Mouse (Mus musculus) kidney, postnatal 0 days (tissue): ENCODE data around the gene Tgfbr3. TPM values are rescaled to one million over a fixed set of nuclear protein-coding genes. Genes with fewer than 3 reads are reported as not detected.

Experiments
- ATAC-seq: fragments of 200-750 bp; cut with Nextera tagmentation; replicated peaks from 2 replicates; pipeline ENCODE4 v1.8.0; 2017; ENCODE audit warnings: low read depth, moderate number of reproducible peaks, moderate TSS enrichment, moderate library complexity; ENCODE audit not compliant: low FRiP score
- DNase-seq: peaks from one replicate; pipeline ENCODE4 v3.0.0-alpha.2; 2016; ENCODE audit warnings: low spot score
- H3K27ac ChIP-seq: fragments of 300-500 bp; sonication (generic); 2 replicates; pipeline ENCODE4 v1.5.1; 2014; ENCODE audit warnings: mild to moderate bottlenecking
- H3K27me3 ChIP-seq: fragments of 300-500 bp; sonication (generic); 2 replicates; pipeline ENCODE4 v1.6.1; 2014; ENCODE audit warnings: low read length, mixed read lengths; ENCODE audit not compliant: insufficient read depth
- H3K36me3 ChIP-seq: fragments of 300-500 bp; sonication (generic); 2 replicates; pipeline ENCODE4 v1.6.1; 2014; ENCODE audit warnings: low read length, mixed read lengths; ENCODE audit not compliant: insufficient read depth
- H3K4me1 ChIP-seq: fragments of 300-500 bp; sonication (generic); replicated peaks from 2 replicates; pipeline ENCODE4 v1.6.1; 2014; ENCODE audit warnings: antibody characterized with exemption, low read length, mixed read lengths; ENCODE audit not compliant: insufficient read depth
- H3K4me2 ChIP-seq: fragments of 300-500 bp; sonication (generic); 2 replicates; pipeline ENCODE4 v1.6.1; 2014; ENCODE audit warnings: mild to moderate bottlenecking, low read length, moderate library complexity, mixed read lengths
- H3K4me3 ChIP-seq: fragments of 300-500 bp; sonication (generic); replicated peaks from 2 replicates; pipeline ENCODE4 v1.5.1; 2014; ENCODE audit warnings: low read depth, low read length
- H3K9ac ChIP-seq: fragments of 300-500 bp; sonication (generic); 2 replicates; pipeline ENCODE4 v1.6.1; 2014; ENCODE audit warnings: low read depth, low read length
- H3K9me3 ChIP-seq: fragments of 300-500 bp; sonication (generic); replicated peaks from 2 replicates; pipeline ENCODE4 v1.6.1; 2016; ENCODE audit warnings: low read length, inconsistent platforms, mixed read lengths
- CTCF ChIP-seq: IDR thresholded peaks from 2 replicates; pipeline ENCODE4 v1.5.1; 2016; ENCODE audit warnings: antibody characterized with exemption, low read depth, mild to moderate bottlenecking, moderate library complexity
- WGBS: fragments of 180-500 bp; shearing (Covaris S2); extraction: QIAGEN DNeasy Blood & Tissue Kit; methylation state at CpG from one replicate; pipeline ENCODE4 v1.1.7; 2014; 5-methylcytosine and 5-hydroxymethylcytosine counted together
- polyA plus RNA-seq: library from polyadenylated mRNA; unstranded; fragments of >200 nt; fragmentation: Nextera tagmentation; extraction: Ambion mirVana; gene quantifications from 2 replicates; pipeline ENCODE4 v1.2.1, GENCODE M21; 2015

Tgfbr3 gene
- polyA plus RNA-seq, 1 experiment from 2014 or later = 10.8 TPM

GRCm38 (mm10) chr5:107202801-107203559, 86.4 kb downstream of the Tgfbr3 start:
- H3K4me1 ChIP-seq = peaks cover 30% of the 10 kb centered on the region
- H3K27me3 ChIP-seq = no peaks in the 10 kb centered on the region
- H3K27ac ChIP-seq = peak overlapping the region; percentile 62
- no peak overlapping the region for H3K4me3 ChIP-seq
- no peaks in the 10 kb centered on the region for H3K9me3 ChIP-seq
- 0 out of 2 replicates have a peak overlapping the region, but pooled peaks have one; percentile 10 for H3K4me2 ChIP-seq
- no peak for TF ChIP-seq CTCF
- no peak for ATAC-seq
- no peak overlapping the region for H3K9ac ChIP-seq
- 27% methylated on average over 8 of the region's 8 CpGs for WGBS
- peak; percentile 74 for DNase-seq
- no peaks in the 10 kb centered on the region for H3K36me3 ChIP-seq

- Histone ChIP-seq H3K27me3 (no peaks in the 10 kb centered on the region), H3K36me3 (no peaks in the 10 kb centered on the region), H3K4me2 (no peak overlapping the region), H3K4me1 (peaks cover 25% of the 10 kb centered on the region), H3K9me3 (no peaks in the 10 kb centered on the region), H3K9ac (no peak overlapping the region), H3K27ac (no peak overlapping the region), H3K4me3 (no peak overlapping the region)
- WGBS = 66% methylated on average over 9 of the region's 9 CpGs
- DNase-seq (no peak), ATAC-seq (no peak)
- no peak for TF ChIP-seq CTCF
Observed at GRCm38 (mm10) chr5:107201509-107202182, 87.8 kb downstream of the Tgfbr3 start.

GRCm38 (mm10) chr5:107200853-107201341, 88.5 kb downstream of the Tgfbr3 start:
- H3K36me3 ChIP-seq = no peaks in the 10 kb centered on the region

GRCm38 (mm10) chr5:107200221-107200635, 89.2 kb downstream of the Tgfbr3 start:
- no peak for TF ChIP-seq CTCF
- H3K9me3 ChIP-seq = no peaks in the 10 kb centered on the region
- peak overlapping the region; percentile 72 for H3K27ac ChIP-seq
- peak; percentile 78 for DNase-seq
- H3K27me3 ChIP-seq = no peaks in the 10 kb centered on the region
- H3K9ac ChIP-seq = no peak overlapping the region
- H3K4me3 ChIP-seq = no peak overlapping the region
- no peaks in the 10 kb centered on the region for H3K36me3 ChIP-seq
- WGBS = 47% methylated on average over 10 of the region's 10 CpGs
- no peak overlapping the region for H3K4me2 ChIP-seq
- H3K4me1 ChIP-seq = peaks cover 25% of the 10 kb centered on the region
- peak; percentile 41; the same call in 1 of the 2 replicates for ATAC-seq

More at GRCm38 (mm10) chr5:107200853-107201341, 88.5 kb downstream of the Tgfbr3 start:
- ATAC-seq (no peak), DNase-seq (peak; percentile 81)
- WGBS = 40% methylated on average over 12 of the region's 12 CpGs
- H3K4me1 ChIP-seq = peaks cover 25% of the 10 kb centered on the region
- peak overlapping the region; percentile 72 for H3K27ac ChIP-seq
- no peaks in the 10 kb centered on the region for H3K9me3 ChIP-seq
- no peaks in the 10 kb centered on the region for H3K27me3 ChIP-seq
- H3K4me3 ChIP-seq = no peak overlapping the region
- no peak for TF ChIP-seq CTCF
- no peak overlapping the region for H3K4me2 ChIP-seq
- H3K9ac ChIP-seq = no peak overlapping the region

GRCm38 (mm10) chr5:107195751-107196395, 93.6 kb downstream of the Tgfbr3 start:
- no peak for TF ChIP-seq CTCF
- ATAC-seq = peak; percentile 71; the same call in 1 of the 2 replicates
- no peak overlapping the region for H3K4me3 ChIP-seq
- no peaks in the 10 kb centered on the region for H3K9me3 ChIP-seq
- H3K4me1 ChIP-seq = peaks cover 2% of the 10 kb centered on the region; the same call in 1 of the 2 replicates
- peak; percentile 71 for DNase-seq
- WGBS = 15% methylated on average over 12 of the region's 12 CpGs
- no peak overlapping the region for H3K9ac ChIP-seq
- no peaks in the 10 kb centered on the region for H3K27me3 ChIP-seq
- H3K36me3 ChIP-seq = no peaks in the 10 kb centered on the region
- peak overlapping the region; percentile 26; the same call in 1 of the 2 replicates for H3K27ac ChIP-seq
- no peak overlapping the region for H3K4me2 ChIP-seq

- Histone ChIP-seq H3K9me3 (no peaks in the 10 kb centered on the region), H3K4me1 (no peaks in the 10 kb centered on the region), H3K4me3 (no peak overlapping the region), H3K36me3 (no peaks in the 10 kb centered on the region), H3K27me3 (no peaks in the 10 kb centered on the region), H3K4me2 (no peak overlapping the region), H3K9ac (no peak overlapping the region), H3K27ac (no peak overlapping the region)
- ATAC-seq (no peak), DNase-seq (no peak)
- no peak for TF ChIP-seq CTCF
- 81% methylated on average over 9 of the region's 9 CpGs for WGBS
Observed at GRCm38 (mm10) chr5:107193160-107193559, 96.3 kb downstream of the Tgfbr3 start.
